Mouse (Mus musculus): ENCODE results near the gene Aatf. TPM values are rescaled to one million over a fixed set of nuclear protein-coding genes. Genes with fewer than 3 reads are reported as not detected.
A peak's percentile ranks its signal among the peaks of the same experiment; 100 is the strongest.

Gene Aatf
- total RNA-seq, 2 experiments from 2014 or later: 10.8 to 14.9 TPM

DNA sequence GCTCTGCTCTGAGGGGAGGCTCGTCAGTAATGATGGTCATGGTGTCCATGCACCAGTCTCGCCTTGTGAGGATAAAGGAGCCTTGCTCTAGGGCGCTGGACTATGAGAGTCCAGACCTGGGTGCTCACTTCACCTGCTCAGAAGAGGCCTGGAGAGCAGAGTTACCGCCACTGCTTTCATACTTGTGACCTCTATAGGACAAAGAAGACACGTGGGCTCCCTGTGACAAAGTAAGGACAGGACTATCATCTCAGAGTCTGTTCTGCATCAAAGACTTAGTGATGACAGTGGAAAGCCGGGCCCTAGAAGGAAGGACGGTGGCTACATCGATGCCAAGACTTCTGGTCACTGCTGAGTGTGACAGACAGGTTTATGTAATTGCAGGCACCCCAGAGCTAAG is 122.2 kb downstream of the Aatf start:
- no peak for DNase-seq
- intact Hi-C loops (cut with DNase I): loop anchor here (10.0 kb wide), 1 partner anchor 126 kb away; no protein-coding TSS in a partner anchor

GRCm38 (mm10) chr11:84389332-84389731 is 124.0 kb downstream of the Aatf start:
- DNase-seq: peak in 1 of 2 experiments; percentile 19

DNA sequence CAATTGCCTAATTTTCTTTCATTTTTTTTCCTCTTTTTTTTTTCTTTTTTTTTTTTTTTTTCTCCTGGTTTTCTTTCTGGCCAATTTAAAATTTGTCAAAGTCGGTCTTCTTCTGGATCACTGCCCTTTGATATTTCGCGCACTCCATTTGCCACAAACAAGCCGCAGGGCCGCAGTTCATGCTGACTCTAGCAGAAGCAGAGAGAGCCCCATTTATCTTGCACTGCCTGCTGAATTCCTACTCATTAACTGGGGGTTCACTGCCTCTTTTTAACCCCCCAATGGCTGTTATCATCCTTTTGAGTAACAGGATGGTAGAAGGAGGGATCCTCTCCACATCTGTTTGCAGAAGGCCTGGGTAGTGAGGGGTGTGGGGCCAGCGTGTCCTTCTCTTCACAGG is 129.4 kb downstream of the Aatf start:
- no peak for DNase-seq
- intact Hi-C loops (cut with DNase I): no loop called here

More at GRCm38 (mm10) chr11:84389332-84389731, 124.0 kb downstream of the Aatf start:
- intact Hi-C loops (cut with DNase I): no loop called here

- intact Hi-C loops (cut with DNase I): no loop called here
These were observed 130.9 kb downstream of the Aatf start for GRCm38 (mm10) chr11:84382450-84382849.

GRCm38 (mm10) chr11:84376510-84377365 is 136.6 kb downstream of the Aatf start:
- DNase-seq: no peak
- intact Hi-C loops (cut with DNase I): no loop called here

More at GRCm38 (mm10) chr11:84382450-84382849, 130.9 kb downstream of the Aatf start:
- no peak for DNase-seq

DNA sequence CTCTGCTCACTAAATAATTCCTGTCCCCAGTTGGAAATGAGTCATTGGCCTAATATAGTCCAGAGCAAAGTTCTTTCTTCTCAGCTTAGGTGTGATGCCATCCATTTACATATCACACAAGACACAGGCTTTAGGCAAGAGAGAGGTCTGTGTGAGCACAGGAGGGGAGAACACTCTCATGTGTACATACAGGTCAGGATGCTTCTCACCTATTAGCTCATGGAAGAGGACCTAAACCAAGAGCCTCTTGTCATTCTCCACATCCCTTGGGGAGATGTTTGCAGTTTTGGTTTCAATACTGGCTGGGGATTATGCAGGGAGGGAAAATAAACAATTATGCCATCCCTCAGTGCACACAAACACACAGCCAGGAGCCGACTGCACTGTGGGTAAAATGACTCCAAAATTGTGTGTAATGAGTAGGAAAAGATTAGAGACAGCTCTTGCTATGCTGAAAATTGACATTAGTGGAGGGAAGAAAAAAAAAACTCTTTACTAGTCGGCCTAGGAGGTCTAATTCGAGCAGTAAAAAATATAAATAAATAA is 137.3 kb downstream of the Aatf start:
- intact Hi-C loops (cut with DNase I): no loop called here
- no peak for DNase-seq

DNA sequence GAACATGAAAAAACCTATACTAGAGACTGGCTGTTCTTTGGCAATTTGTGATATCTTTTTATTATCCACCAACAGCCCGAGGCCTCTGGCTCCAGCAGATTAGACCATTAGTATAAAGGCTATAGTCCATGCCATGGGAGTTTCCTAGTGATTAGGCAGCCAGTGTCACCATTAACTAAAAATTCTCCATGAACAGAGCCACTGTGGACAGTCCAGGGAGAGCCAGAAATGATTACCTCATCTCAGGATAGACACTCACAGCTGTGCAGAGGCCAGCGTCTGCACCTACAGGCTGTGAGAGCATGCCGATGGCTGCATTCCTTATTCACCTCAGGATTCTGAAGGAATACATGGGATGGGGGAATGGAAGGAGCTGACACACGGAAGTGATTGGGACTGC is 140.2 kb downstream of the Aatf start:
- no peak for DNase-seq
- intact Hi-C loops (cut with DNase I): no loop called here

Other genes starting within 250 kb of the Aatf start
- not detected for gene Lhx1, start 12.0 kb upstream of the Aatf start, total RNA-seq (2021)